Mouse (Mus musculus): Measurements from ENCODE around the gene Stat2.

GRCm38 (mm10) chr10:128282886-128283450, 12.6 kb downstream of the Stat2 start:
- TF ChIP-seq CTCF (IDR thresholded peaks at IDR 0.05; ENCODE audit: extremely low read depth, insufficient read length, insufficient replicate concordance, low read depth, low read length) (no peak), POLR2A (IDR thresholded peaks at IDR 0.05; ENCODE audit: low read depth, low read length) (no peak)
